Mouse (Mus musculus) stomach, embryonic 14.5 days (tissue): Measurements from ENCODE around the gene Prkaa1. TPM values are rescaled to one million over a fixed set of nuclear protein-coding genes. Genes with fewer than 3 reads are reported as not detected.

Source experiments
- ATAC-seq: fragments of 200-750 bp; cut with Nextera tagmentation; 2 replicates; pipeline ENCODE4 v1.8.0; 2017; ENCODE audit warnings: low read depth, moderate TSS enrichment; ENCODE audit not compliant: insufficient number of reproducible peaks, insufficient read depth, low FRiP score
- H3K27ac ChIP-seq: fragments of 300-500 bp; sonication (generic); 2 replicates; pipeline ENCODE4 v1.5.1; 2014; ENCODE audit warnings: mild to moderate bottlenecking, low read length, moderate library complexity, mixed read lengths
- H3K27me3 ChIP-seq: fragments of 300-500 bp; sonication (generic); 2 replicates; pipeline ENCODE4 v1.6.1; 2014; ENCODE audit warnings: low read length, control low read depth, mixed read lengths; ENCODE audit not compliant: control insufficient read depth, insufficient read depth
- H3K36me3 ChIP-seq: fragments of 300-500 bp; sonication (generic); 2 replicates; pipeline ENCODE4 v1.6.1; 2014; ENCODE audit warnings: mild to moderate bottlenecking, control low read depth, low read length, moderate library complexity, mixed read lengths; ENCODE audit not compliant: control insufficient read depth, insufficient read depth
- H3K4me1 ChIP-seq: fragments of 300-500 bp; sonication (generic); 2 replicates; pipeline ENCODE4 v1.6.1; 2014; ENCODE audit warnings: low read length, control low read depth, mixed read lengths; ENCODE audit not compliant: control insufficient read depth, insufficient read depth
- H3K4me2 ChIP-seq: fragments of 300-500 bp; sonication (generic); replicated peaks from 2 replicates; pipeline ENCODE4 v1.6.1; 2014; ENCODE audit warnings: low read depth, low read length, control low read depth
- H3K4me3 ChIP-seq: fragments of 300-500 bp; sonication (generic); 2 replicates; pipeline ENCODE4 v1.5.1; 2014; ENCODE audit warnings: low read depth, low read length, control low read depth
- H3K9ac ChIP-seq: fragments of 300-500 bp; sonication (generic); replicated peaks from 2 replicates; pipeline ENCODE4 v1.6.1; 2014; ENCODE audit warnings: low read depth, mild to moderate bottlenecking, control low read depth, low read length, moderate library complexity, mixed read lengths
- H3K9me3 ChIP-seq: fragments of 300-500 bp; sonication (generic); 2 replicates; pipeline ENCODE4 v1.6.1; 2016; ENCODE audit warnings: low read depth, low read length, control low read depth; ENCODE audit not compliant: control insufficient read depth
- WGBS: fragments of 180-500 bp; shearing (Covaris S2); extraction: QIAGEN DNeasy Blood & Tissue Kit; methylation state at CpG from one replicate; pipeline ENCODE4 v1.1.7; 2014; 5-methylcytosine and 5-hydroxymethylcytosine counted together
- polyA plus RNA-seq: library from polyadenylated mRNA; unstranded; fragments of >200 nt; fragmentation: Nextera tagmentation; extraction: Ambion mirVana; gene quantifications from 2 replicates; pipeline ENCODE4 v1.2.1, GENCODE M21; 2014

Prkaa1 gene
- 25.6 and 28.3 TPM in 2 replicates for polyA plus RNA-seq

- Histone ChIP-seq H3K4me3 (peak within 1 kb of the TSS; percentile 88), H3K9me3 (no peaks in the 10 kb centered on the region), H3K27me3 (no peaks in the 10 kb centered on the region), H3K4me1 (peaks cover 13% of the 10 kb centered on the region), H3K4me2 (peak within 1 kb of the TSS; percentile 76), H3K36me3 (no peaks in the 10 kb centered on the region), H3K27ac (peak within 1 kb of the TSS; percentile 86), H3K9ac (peak within 1 kb of the TSS; percentile 81)
- peak; percentile 90 for ATAC-seq
- under 1% methylated on average over 36 of the region's 80 CpGs for WGBS
Observed at GRCm38 (mm10) chr15:5143361-5144020, at the start of gene Prkaa1. TSS of gene Prkaa1 (plus strand) at chr15:5143861.

GRCm38 (mm10) chr15:5095534-5096301 is 47.9 kb upstream of the Prkaa1 start:
- no peak overlapping the region for H3K9ac ChIP-seq
- no peak overlapping the region for H3K27ac ChIP-seq
- no peaks in the 10 kb centered on the region for H3K4me1 ChIP-seq
- H3K4me3 ChIP-seq = no peak overlapping the region
- no peak for ATAC-seq
- H3K9me3 ChIP-seq = no peaks in the 10 kb centered on the region
- no peak overlapping the region for H3K4me2 ChIP-seq
- H3K36me3 ChIP-seq = no peaks in the 10 kb centered on the region
- no peaks in the 10 kb centered on the region for H3K27me3 ChIP-seq
- WGBS = 75% methylated on average over 11 of the region's 11 CpGs

GRCm38 (mm10) chr15:5097376-5097775 is 46.3 kb upstream of the Prkaa1 start:
- H3K27ac ChIP-seq = no peak overlapping the region
- H3K27me3 ChIP-seq = no peaks in the 10 kb centered on the region
- no peak for ATAC-seq
- H3K4me3 ChIP-seq = no peak overlapping the region
- H3K9me3 ChIP-seq = no peaks in the 10 kb centered on the region
- H3K4me1 ChIP-seq = no peaks in the 10 kb centered on the region
- no peak overlapping the region for H3K9ac ChIP-seq
- H3K36me3 ChIP-seq = no peaks in the 10 kb centered on the region
- 93% methylated on average over 1 of the region's 1 CpGs for WGBS
- no peak overlapping the region for H3K4me2 ChIP-seq

DNA sequence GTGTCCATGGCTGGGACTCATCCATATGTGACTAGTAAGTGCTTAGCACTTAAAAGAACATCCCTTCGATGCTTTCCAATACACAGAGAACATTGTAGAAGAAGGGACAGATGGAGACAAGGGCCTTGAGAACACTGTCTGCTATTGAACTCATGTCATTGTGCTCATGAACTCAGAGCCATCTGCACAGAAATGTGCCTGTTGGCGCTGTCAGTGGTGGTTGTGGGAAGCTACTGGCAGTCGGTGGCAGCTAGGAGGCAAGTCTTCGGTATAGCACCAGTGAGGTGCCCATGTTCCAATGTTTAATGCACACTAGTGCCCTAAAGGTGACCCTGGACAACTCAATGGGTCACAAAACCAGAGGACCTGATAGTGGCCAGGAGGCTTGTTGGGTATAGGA is 41.3 kb upstream of the Prkaa1 start:
- ATAC-seq = no peak
- WGBS = 91% methylated on average over 4 of the region's 4 CpGs
- H3K4me1 ChIP-seq = no peaks in the 10 kb centered on the region
- H3K4me3 ChIP-seq = no peak overlapping the region
- H3K36me3 ChIP-seq = no peaks in the 10 kb centered on the region
- H3K4me2 ChIP-seq = no peak overlapping the region
- H3K27ac ChIP-seq = no peak overlapping the region
- H3K9ac ChIP-seq = no peak overlapping the region
- H3K27me3 ChIP-seq = no peaks in the 10 kb centered on the region
- no peaks in the 10 kb centered on the region for H3K9me3 ChIP-seq

GRCm38 (mm10) chr15:5105891-5106290 is 37.8 kb upstream of the Prkaa1 start:
- no peaks in the 10 kb centered on the region for H3K9me3 ChIP-seq
- H3K4me2 ChIP-seq = no peak overlapping the region
- H3K4me1 ChIP-seq = no peaks in the 10 kb centered on the region
- no peak for ATAC-seq
- no peaks in the 10 kb centered on the region for H3K36me3 ChIP-seq
- no peak overlapping the region for H3K4me3 ChIP-seq
- H3K9ac ChIP-seq = no peak overlapping the region
- WGBS = 77% methylated on average over 6 of the region's 6 CpGs
- H3K27me3 ChIP-seq = no peaks in the 10 kb centered on the region
- no peak overlapping the region for H3K27ac ChIP-seq

DNA sequence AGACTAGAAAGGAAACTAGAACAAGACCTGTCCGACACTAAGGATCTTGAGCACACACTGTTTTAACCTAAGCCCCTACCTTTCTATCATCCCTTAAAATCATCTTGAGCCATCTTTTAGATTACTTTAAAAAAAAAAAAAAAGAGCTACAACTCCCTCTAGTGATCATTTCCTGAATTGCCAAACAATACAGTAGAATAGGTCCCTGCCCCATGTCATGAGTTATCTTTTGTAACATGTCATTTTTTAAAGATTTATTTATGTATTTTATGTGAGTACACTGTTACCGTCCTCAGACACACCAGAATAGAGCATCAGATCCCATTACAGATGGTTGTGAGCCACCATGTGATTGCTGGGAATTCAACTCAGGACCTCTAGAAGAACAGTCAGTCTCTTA is 37.4 kb upstream of the Prkaa1 start:
- H3K27me3 ChIP-seq = no peaks in the 10 kb centered on the region
- H3K9me3 ChIP-seq = no peaks in the 10 kb centered on the region
- H3K4me2 ChIP-seq = no peak overlapping the region
- no peak overlapping the region for H3K9ac ChIP-seq
- no peaks in the 10 kb centered on the region for H3K36me3 ChIP-seq
- no peak overlapping the region for H3K4me3 ChIP-seq
- 46% methylated on average over 2 of the region's 2 CpGs for WGBS
- H3K4me1 ChIP-seq = no peaks in the 10 kb centered on the region
- no peak for ATAC-seq
- no peak overlapping the region for H3K27ac ChIP-seq

GRCm38 (mm10) chr15:5107686-5108654 is 35.7 kb upstream of the Prkaa1 start, which contains the start of gene Card6:
TSS of gene Card6 (minus strand) at chr15:5108539.
- H3K36me3 ChIP-seq = no peaks in the 10 kb centered on the region
- WGBS = 47% methylated on average over 21 of the region's 21 CpGs
- H3K9me3 ChIP-seq = no peaks in the 10 kb centered on the region
- no peaks in the 10 kb centered on the region for H3K27me3 ChIP-seq
- peak within 1 kb of the TSS; percentile 19 for H3K4me3 ChIP-seq
- H3K9ac ChIP-seq = peak within 1 kb of the TSS; percentile 10; the same call in 1 of the 2 replicates
- peak within 1 kb of the TSS; percentile 21; the same call in 1 of the 2 replicates for H3K27ac ChIP-seq
- ATAC-seq = no peak
- peak within 1 kb of the TSS; percentile 24 for H3K4me2 ChIP-seq
- no peaks in the 10 kb centered on the region for H3K4me1 ChIP-seq

GRCm38 (mm10) chr15:5108655-5109040 is 35.0 kb upstream of the Prkaa1 start:
- no peaks in the 10 kb centered on the region for H3K4me1 ChIP-seq
- 84% methylated on average over 3 of the region's 3 CpGs for WGBS
- no peaks in the 10 kb centered on the region for H3K36me3 ChIP-seq
- peak overlapping the region; percentile 24; the same call in 1 of the 2 replicates for H3K4me2 ChIP-seq
- H3K27ac ChIP-seq = no peak overlapping the region
- H3K4me3 ChIP-seq = no peak overlapping the region
- no peak overlapping the region for H3K9ac ChIP-seq
- no peaks in the 10 kb centered on the region for H3K9me3 ChIP-seq
- no peaks in the 10 kb centered on the region for H3K27me3 ChIP-seq
- ATAC-seq = no peak
